Mouse (Mus musculus) right cerebral cortex, postnatal 10 days (tissue): ENCODE data around the gene Hcfc1.

ENCODE experiments used
- DNase-seq, 2 experiments: peaks; one replicate each; pipeline ENCODE4 v3.0.0; 2021; ENCODE audit warnings: low spot score in 2 of 2

The Hcfc1 gene

DNA sequence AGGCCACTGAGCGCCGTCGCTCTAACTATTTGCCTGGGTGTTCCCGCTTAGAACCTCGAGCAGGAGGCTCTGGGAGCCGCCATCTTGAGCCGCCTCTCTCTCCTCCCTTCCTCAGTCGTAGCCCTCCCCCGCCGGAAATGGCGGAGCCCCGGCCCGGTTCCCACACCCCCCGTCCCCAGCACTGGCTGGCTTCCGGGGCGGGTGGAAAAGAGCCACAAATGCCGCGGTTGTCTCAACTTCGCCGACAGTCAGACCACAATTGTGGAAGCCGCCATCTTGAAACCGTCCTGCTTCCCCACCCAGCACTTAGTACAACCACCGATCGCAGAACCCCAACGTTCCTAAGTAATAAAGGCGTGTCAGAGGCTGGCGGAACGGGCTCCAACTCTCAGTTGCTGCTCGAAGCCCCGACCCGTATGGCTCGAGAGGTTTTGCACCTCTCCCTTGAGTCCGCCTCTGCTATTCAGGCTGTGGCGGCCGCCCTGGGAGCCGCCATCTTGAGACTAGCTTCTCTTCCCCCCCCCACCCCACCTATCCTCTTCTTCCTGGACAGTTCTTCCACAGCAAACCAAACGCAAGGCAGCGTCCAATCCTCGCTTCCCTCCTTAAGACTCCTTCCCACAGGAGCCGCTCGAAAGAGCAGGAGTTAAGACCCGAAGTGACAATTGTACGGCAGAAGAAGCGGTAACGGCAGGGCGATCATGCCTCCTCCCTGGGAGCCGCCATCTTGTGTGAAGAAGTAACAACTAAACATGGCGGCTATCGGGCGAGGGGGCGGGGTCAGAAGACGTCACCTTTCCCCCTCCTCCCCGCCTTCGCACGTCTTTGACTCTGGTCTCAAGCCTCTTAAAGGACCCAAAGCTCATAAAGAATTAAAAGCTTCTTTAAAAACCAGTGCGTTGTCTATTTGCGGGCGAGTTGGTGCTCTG lies at the start of gene Hcfc1:
Gene Hcfc1, minus strand, starts transcription at position 110 of the 929 bp plus-strand sequence.
- DNase-seq, result peak; percentile 93

DNA sequence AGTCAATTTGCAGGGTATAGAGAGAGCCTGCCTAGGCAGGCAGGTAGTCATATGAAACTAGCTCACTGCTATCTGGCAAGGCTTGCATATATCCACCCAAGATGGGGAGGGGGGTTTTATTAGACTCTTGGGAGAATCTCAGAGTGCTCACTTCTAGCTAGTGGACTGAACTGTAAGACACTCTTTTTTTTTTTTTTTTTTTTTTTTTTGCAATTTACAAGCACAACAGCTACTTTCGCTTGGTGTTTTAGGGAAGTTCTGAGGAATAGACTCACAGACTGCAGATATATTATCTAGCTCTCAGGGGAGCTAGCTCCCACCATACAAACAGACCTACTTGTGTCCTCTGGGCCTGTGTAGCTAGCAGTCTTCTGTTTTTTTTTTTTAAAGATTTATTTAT lies 48.4 kb upstream of the Hcfc1 start:
- DNase-seq, result no peak

DNA sequence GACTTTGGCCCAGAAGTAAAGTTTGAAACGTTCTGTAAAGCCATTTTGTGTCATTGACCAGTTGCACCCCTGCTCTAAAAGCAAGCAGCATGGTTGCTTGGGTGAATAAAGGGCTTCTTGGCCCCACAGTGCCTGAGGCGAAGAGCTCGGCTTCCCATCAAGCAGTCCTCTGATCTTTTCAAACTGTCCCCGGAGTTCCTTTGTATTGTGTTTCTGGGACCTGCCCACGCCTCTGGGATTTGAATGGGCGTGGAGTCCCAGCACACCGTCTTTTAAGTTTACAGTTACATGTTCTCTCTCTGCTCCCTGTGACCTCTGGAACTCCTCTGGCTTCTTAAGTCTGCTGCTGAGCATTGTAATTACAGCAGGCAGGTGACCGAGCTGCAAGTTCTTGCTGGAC lies 41.9 kb upstream of the Hcfc1 start:
- DNase-seq, result no peak

DNA sequence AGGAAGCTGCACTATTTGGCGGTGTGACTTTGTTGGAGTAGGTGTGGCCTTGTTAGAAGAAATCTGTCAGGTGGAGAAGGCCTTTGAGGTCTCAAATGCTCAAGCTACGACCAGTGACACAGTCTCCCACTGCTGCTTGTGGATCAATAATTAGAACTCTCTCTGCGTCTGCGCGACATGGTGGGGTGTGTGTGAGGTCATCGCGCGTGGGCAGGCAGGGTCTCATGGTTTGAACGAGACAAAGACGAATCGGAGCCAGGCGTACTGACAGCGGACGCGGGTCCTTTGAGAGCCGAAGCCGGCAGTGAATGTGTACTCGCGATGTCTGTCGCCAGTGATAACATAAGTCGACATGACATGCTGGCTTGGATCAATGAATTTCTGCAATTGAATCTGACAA lies 40.2 kb upstream of the Hcfc1 start:
- DNase-seq, result no peak

DNA sequence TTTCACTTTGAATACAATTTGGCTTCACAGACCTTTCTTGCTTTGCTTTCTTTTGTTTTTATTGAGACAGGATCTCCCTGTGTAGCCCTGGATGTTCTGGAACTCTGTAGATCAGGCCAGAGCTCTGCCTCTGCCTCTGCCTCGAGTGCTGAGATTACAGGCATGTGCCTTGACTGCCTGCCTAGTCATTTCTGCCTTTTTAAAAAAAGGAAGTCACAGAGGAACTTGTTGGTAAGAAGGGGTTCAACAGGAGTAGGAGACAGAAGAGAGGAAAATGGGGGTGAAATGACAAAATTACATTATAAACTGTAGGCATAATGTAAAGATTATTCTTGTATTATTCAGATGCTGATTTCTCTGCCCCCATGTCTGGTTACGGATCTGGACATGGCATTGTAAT lies 37.5 kb upstream of the Hcfc1 start:
- no peak for DNase-seq

DNA sequence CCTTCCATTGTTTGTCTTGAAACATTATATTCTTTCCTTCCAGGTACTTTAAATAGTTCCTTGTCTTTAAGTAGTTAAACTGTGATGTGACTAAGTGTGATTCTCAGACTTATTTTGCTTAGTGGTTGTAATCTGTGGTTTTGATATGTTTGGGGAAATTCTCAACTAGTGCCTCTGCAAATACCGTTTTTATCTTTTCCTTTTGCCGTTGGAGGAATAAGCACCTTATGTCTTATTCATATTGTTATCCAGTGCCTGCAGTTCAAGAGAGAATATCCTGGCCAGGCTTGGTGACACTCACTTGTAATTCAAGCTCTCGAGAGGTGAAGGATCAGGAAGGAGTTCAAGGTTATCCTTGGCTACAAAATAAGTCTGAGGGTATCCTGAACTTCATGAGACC lies 34.9 kb upstream of the Hcfc1 start:
- no peak for DNase-seq

- DNase-seq, result peak; percentile 54 to 72
Measured at GRCm38 (mm10) chrX:73998911-73999869, 33.0 kb upstream of the Hcfc1 start.

DNA sequence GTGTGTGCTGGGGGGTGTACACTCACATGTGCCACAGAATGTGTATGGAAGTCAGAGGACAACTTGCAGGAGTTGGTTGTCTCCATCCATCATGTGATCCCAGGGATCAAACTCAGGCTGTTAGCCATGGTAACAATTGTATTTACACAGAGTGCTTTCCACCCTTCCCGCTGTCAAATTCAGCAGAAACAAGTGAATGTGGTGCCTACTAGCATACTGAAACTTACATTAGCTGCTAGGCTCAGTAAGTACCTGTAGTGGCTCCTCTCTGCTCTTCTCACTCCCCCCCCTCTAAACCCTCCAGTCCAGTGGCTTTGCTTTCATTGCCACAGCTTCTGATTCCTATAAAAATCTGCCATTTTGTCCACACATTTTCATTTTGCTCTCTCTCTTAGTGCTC lies 11.6 kb upstream of the Hcfc1 start:
- DNase-seq, result no peak

- DNase-seq, result no peak
Measured at GRCm38 (mm10) chrX:73976283-73976682, 10.1 kb upstream of the Hcfc1 start.

DNA sequence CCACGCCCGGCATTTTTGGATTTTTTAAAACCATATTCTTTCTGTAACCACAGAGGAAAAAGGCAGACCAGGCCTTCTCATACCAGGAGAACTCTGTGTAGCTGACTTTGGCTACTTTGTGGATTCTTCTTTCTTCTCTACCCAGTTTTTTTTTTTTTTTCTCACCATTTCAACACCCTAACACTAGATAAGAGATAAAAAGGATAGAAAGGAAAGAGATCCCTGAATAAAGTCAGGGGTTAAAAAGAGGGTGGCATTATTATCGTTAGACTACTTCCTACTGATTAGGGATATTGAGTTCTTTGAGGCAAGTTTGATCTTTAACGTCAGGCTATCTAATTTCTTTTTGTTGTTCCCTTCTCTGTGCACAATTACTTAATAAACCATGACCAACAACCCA lies 6.6 kb upstream of the Hcfc1 start:
- DNase-seq, result no peak

DNA sequence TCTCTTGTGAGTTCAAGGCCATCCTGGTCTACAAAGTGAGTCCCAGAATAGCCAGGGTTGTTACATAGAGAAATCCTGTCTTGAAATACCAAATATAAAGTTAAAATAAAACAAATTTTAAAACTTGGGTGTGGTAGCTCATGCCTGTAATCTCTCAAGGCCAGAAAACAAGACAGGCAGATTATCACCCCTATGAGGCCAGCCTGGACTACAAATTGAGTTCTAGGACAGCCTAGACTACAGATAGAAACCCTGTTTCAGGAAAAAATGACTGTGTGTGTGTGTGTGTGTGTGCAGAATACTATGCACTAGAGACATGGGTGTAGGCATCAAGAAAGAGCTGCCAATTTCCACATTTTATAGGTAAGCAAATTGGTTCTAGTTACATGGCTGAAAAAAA lies 4.6 kb upstream of the Hcfc1 start:
- no peak for DNase-seq

GRCm38 (mm10) chrX:73969729-73970128 lies 3.6 kb upstream of the Hcfc1 start:
- no peak for DNase-seq

DNA sequence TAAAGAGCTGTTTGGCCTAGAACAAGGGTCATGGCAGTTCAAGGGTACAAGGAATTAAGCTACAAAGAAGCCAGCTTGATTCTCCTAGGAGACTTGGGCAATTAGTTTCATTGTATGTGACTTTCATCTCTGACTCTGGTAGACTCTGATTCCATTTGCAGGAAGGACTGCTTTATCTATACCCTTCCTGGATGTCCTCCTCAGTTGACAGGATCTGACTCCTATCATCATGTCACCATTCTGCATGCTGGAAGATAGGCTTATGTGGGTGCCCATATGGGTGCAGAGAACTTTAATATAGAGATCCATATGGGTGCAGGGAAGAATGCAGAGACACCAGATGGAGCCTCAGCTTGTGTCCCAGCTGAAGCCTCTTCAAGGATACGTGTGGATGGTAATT lies 3.0 kb upstream of the Hcfc1 start:
- no peak for DNase-seq

GRCm38 (mm10) chrX:73967177-73968075 lies 1.3 kb upstream of the Hcfc1 start:
- peak; percentile 93 for DNase-seq

GRCm38 (mm10) chrX:73965307-73965706 lies 850 bp downstream of the Hcfc1 start:
- peak; percentile 83 to 85 for DNase-seq

- DNase-seq, result no peak
Measured at GRCm38 (mm10) chrX:73964363-73964762, 1.8 kb downstream of the Hcfc1 start.

DNA sequence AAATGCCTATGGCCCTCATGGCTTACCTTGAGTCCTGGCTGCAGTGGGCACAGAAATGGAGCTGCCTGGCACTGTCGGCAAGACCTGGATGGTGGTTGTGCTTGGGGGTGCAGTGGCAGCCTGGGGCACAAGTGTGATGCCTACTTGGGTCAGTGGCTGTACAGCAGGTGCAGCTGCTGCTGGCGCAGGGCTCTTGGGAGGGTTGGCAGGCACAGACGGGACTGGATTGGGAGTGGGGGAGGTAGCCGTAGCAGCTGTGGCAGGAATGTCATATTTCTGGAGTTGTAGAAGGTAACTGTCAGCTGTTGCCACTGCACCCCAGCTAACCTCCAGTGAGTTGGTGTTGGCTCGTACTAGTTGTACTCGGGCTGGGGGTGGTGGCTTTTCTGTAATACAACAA lies 11.2 kb downstream of the Hcfc1 start:
- no peak for DNase-seq

DNA sequence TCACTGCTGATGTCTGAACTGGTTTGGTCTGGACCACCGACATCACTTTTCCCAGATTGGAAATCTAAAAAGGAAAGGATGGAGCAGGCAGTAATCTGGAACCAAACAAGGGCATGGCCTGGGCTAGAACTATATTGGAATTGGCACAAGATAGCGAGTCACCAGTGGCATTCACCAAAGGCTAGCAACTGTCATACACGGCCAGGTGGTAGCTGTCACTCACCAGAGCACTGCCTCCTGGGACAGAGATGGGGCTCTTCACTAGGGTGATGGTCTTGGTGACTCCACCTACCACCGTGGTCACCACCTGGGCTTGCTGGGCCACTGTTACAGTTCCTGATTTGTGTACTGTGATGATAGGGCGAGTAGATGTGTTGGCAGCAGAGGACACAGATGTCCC lies 13.6 kb downstream of the Hcfc1 start:
- DNase-seq, result no peak

GRCm38 (mm10) chrX:73949341-73949740 lies 16.8 kb downstream of the Hcfc1 start:
- DNase-seq, result no peak

- DNase-seq, result peak; percentile 44 to 50
Measured at GRCm38 (mm10) chrX:73948647-73949046, 17.5 kb downstream of the Hcfc1 start.

DNA sequence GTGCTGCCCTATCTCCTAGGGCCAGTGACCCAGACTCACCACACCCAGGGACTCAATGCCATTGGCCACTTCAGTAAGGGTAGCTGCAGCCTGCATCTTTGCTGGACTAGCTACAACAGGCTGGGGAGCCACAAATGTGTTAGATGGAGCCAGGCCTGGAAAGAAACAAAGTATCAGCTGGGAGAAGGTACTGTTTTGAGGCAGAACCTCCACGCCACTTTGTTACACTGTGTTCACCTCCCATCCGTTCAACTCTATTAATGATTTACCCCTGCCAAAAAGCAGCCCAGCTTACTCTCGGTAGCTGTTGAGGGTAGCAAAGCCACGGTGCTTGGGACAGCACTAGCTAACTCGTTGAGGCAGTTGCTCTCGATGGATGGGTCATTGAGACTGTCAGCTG lies 19.3 kb downstream of the Hcfc1 start:
- DNase-seq, result no peak

GRCm38 (mm10) chrX:73942294-73942693 lies 23.9 kb downstream of the Hcfc1 start:
- no peak for DNase-seq
